Mouse (Mus musculus) erythroblast, embryonic 14.5 days (primary cell): ENCODE data around the gene Plxnb3.

ENCODE experiments used
- GATA1 ChIP-seq: IDR thresholded peaks from 2 replicates; pipeline ENCODE4 v1.6.1; 2012; ENCODE audit warnings: low read length, inconsistent platforms, mixed read lengths
- TAL1 ChIP-seq: IDR thresholded peaks from 3 replicates; pipeline ENCODE4 v1.6.1; 2012; ENCODE audit warnings: low read length, inconsistent platforms, mixed read lengths

GRCm38 (mm10) chrX:73738155-73738554, 18.7 kb upstream of the Plxnb3 start:
- TF ChIP-seq GATA1 (no peak), TAL1 (no peak)
